Mouse (Mus musculus) embryonic stem cell, embryonic (primary cell): ENCODE results near the gene Ndufb5.

Experiments
- CTCF ChIA-PET, 4 experiments: fragments of 300-600 bp in 2 of 4; fragments of 350-600 bp in 2 of 4; sonication (Branson Sonifier 250); formaldehyde crosslinking; loops; one replicate each; lab custom pipeline; 2022; ENCODE audit warnings: inconsistent platforms in 2 of 4; lab: Charles Lee
- POLR2A ChIA-PET, 4 experiments: fragments of 300-600 bp in 2 of 4; fragments of 350-600 bp in 2 of 4; sonication (Branson Sonifier 250); formaldehyde crosslinking; loops; one replicate each; lab custom pipeline; 2022; ENCODE audit warnings: antibody characterized with exemption in 4 of 4, inconsistent platforms in 1 of 4; lab: Charles Lee

Ndufb5 gene

DNA sequence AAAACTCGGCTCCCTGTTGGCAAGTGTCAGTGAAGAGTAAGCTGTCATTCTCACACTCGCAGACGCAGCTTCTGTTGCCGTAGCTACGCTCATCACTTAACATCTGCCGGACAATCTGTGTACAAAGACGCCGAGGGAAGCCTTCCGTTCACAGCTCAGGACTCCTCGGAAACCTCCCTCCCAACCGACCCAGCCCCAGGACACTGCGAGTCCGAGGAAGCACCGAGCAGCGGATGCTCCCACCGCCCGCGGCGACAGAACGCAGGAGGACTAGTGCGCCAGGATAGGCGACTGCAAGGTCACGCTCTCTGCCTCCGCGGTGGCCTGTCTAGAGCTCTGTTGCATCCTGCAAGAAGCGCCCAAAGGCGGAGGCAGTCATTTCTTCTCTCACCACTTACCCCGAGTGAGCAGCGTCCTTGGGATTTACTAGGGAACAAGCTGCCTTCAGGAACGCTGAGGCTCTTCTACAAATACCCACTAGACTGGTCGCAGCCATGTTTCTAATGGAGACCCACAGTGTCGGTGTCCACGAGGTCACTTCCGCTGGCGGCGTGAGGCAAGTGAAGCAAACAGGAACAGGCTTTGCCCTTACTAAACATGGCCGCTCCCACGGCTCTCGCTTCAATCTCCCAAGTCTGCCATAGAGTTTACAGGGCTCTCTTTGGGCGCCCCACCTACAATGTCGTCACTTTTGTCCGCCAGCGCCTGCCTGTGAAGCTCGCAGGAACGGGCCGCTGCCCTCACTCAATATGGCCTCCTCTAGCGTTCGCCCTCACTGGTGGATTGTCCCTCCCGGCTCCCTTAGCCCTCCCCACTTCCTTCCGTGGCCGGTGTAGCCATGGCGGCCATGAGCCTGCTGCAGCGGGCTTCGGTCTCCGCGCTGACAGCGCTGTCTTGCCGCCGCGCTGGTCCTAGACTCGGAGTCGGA is at the start of gene Ndufb5:
TSS of gene Ndufb5 (plus strand) at position 747 of the 928 bp plus-strand sequence.
- CTCF ChIA-PET, result interaction anchor here in 1 of 4 experiments (1.2 kb wide), 2 partner anchors 9 to 403 kb away, joined by 3 read pairs; no protein-coding TSS in a partner anchor

DNA sequence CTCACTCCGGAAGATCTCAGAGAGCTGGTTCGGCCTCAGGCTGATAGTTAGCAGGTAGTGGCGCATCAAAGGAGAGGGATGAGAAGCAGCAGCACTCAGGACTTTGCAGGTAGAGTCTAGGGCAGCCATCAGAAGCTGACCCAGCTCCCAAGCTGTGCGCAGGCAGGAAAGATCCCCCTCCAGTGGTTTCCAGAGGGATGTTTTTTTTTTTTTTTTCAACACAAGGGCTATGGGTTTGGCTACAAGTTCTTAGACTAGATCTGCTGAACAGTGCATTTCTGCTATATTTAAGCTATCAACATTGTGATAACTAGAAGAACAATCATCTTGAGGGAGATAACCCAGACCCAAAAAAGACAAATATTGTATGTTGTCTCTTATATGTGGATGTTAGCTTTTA is 49.6 kb upstream of the Ndufb5 start:
- ChIA-PET POLR2A (interaction anchor here in 1 of 4 experiments (0.7 to 1.3 kb wide), 4 partner anchors 13 to 77 kb away, joined by 3 to 4 read pairs (median 4); no protein-coding TSS in a partner anchor), CTCF (interaction anchor here in 3 of 4 experiments (0.5 to 0.9 kb wide), 6 partner anchors 15 to 353 kb away, joined by 3 to 13 read pairs (median 4); no protein-coding TSS in a partner anchor)

More for the DNA sequence above, at the start of gene Ndufb5:
- POLR2A ChIA-PET, result interaction anchor here (0.5 to 11.2 kb wide), 62 partner anchors 8 to 1063 kb away, joined by 3 to 111 read pairs (median 5); partner anchors contain the start of genes Usp13 (in 3 of the 4), Actl6a (in 2 of the 4), Mfn1 (in 2 of the 4) and Gnb4 (in 1 of the 4)

DNA sequence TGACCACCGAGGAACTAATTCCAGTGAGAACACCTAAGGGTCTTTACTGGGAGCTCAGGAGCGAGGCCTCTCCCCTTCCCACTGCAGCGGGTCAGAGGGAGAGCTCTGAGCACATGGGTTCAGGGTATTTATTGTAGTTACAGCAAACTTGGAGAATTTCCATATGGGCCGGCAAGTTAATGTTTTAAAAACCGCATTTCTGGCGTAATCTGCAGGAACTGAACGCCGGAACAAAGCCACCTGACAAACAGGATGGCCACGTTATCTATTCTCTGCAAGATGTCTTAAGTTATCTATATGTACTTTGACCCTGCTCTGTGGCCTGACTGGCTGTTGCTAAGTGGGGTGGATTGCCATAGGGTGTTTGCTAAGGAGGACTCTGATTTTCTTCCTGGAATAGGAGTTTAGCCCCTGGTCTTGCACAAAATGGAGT is 47.2 kb upstream of the Ndufb5 start:
- ChIA-PET POLR2A (no interaction called here), CTCF (no interaction called here)

DNA sequence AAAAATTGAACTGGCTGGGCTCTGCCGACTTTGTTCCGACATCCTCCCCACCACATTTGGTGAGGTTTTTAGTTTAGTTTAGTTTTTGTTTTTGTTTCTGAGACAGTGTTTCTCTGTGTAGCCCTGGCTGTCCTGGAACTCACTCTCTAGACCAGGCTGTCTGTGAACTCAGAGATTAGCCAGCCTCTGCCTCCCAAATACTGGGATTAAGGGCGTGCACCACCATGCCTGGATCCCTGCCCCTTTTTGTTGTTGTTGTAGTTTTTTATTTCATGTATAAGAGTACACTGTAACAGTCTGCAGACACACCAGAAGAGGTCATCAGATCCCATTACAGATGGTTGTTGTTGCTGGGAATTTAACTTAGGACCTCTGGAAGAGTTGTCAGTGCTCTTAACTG is 46.8 kb upstream of the Ndufb5 start:
- ChIA-PET POLR2A (no interaction called here), CTCF (no interaction called here)

DNA sequence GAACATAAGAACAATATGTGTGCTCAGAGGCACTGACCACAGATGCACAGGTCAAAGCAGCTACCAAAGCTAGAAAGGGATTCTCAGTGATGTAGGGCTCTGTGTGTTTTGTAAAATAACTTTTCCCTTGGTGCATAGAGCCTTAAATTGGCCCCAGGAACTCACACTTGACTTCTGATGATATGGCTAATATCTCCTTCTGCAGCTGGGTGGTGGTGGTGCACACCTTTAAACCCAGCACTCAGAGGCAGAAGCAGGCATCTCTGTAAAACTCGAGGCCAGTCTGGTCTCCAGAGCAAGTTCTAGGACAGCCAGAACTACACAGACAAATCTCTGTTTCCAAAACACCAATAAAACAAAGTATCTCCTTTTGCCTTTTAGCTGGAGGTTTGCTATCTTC is 45.9 kb upstream of the Ndufb5 start:
- POLR2A ChIA-PET, result interaction anchor here in 1 of 4 experiments (0.6 kb wide), 1 partner anchor 160 kb away, joined by 3 read pairs; no protein-coding TSS in a partner anchor
- CTCF ChIA-PET, result no interaction called here

DNA sequence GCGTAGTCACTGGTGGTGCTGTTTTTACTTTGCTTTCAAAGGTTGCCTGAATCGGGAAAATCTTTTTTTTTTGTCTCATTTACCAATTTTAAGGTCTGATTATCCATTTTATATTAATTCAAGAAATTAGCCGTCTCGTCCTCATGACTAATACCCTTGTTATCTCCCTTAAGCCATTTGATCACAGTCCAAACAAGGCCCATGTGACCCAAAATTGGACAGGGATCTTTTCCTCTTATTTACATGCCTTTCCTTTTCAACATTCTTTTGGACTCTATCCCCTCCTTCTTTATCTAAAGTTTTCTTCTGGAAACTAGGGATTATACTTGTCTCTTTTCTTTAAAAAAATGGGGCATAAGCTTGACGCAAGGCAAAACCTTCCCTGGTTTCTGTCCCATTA is 44.9 kb upstream of the Ndufb5 start:
- ChIA-PET POLR2A (no interaction called here), CTCF (no interaction called here)

DNA sequence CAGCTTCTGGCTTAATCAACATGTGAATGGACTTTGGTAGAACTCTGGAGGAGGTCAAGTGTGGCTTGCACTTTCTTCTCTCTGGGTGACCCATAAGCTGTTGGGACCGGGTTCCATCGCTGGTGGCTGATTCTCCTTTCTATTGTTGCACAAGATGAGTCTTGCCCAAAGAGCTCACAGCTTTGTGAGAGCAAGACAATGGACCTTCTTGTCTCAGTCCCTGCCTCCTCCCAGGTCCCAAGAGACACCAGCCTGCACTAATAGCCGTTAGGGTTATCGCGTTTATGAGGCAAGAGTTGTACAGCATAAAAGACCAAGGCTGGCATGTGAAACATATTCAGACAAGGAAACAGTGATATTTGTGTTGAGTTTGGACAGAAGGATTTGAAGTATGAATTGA is 42.6 kb upstream of the Ndufb5 start:
- CTCF ChIA-PET, result interaction anchor here in 2 of 4 experiments (0.5 to 1.1 kb wide), 4 partner anchors 8 to 361 kb away, joined by 3 to 5 read pairs (median 4); no protein-coding TSS in a partner anchor
- POLR2A ChIA-PET, result interaction anchor here in 2 of 4 experiments (0.6 to 1.4 kb wide), 8 partner anchors 12 to 360 kb away, joined by 3 to 10 read pairs (median 3); partner anchors contain the start of genes Actl6a (in 1 of the 2), Mrpl47 (in 1 of the 2) and Ndufb5 (in 1 of the 2)

DNA sequence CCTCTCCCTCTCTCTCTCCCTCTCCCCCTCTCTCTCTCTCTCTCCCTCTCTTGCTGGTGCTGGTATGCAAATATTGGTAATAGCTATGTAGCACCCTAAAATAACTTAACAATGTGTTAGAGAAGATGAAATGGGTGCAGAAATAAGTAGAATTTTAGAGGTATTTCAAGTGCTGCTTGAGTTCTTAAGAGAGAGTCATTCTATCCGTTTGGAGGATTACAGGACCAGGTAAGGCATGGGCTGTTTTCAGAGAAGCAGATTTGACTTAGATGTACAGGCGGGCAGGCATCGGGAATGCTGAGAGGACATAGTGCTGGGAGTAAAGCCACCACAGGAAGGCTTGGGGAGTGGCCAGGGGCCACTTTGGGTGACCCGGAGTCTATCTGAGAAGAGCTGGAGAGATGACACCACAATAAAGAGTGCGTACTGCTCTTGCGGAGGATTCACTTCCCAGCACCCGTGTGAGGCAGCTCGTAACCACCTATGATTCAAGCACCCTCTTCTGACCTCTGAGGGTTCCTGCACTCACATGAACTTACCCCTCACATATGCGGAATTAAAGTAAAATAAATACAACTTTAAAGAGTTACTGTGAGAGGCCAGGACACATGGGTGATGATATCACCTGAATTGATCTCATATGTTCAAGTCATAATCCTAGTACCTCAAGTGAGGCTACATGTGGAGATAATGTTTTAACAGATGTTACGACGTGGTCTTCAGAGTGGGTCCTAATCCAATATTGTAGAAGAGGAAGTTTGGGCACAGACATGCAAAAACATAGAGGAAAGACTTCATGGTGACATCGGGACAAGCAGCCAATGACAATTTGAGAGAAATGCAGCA is 41.8 kb upstream of the Ndufb5 start:
- ChIA-PET POLR2A (interaction anchor here in 2 of 4 experiments (0.6 to 1.4 kb wide), 8 partner anchors 9 to 361 kb away, joined by 3 to 10 read pairs (median 3); partner anchors contain the start of genes Actl6a (in 1 of the 2), Mrpl47 (in 1 of the 2) and Ndufb5 (in 1 of the 2)), CTCF (interaction anchor here in 2 of 4 experiments (0.9 to 1.1 kb wide), 3 partner anchors 83 to 362 kb away, joined by 3 to 4 read pairs (median 3); no protein-coding TSS in a partner anchor)

DNA sequence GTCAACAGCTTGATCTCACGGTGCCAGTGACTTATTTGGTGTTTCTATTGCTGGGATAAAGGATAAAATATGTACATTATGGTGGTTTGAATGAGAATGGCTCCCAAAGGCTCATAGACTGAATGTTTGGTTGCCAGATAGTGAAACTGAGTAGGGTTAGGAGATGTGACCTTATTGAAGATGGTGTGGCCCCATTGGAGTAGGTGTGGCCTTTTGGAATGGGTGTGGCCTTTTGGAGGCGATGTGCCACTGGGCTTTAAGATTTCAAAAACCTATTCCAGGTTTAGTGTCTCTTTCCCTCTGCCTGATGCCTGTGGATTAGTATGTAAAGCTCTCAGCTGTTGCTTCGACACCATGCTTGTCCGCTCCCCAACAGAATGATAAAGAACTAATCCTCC is 41.2 kb upstream of the Ndufb5 start:
- ChIA-PET POLR2A (interaction anchor here in 1 of 4 experiments (1.4 kb wide), 1 partner anchor 9 kb away, joined by 3 read pairs; no protein-coding TSS in a partner anchor), CTCF (interaction anchor here in 2 of 4 experiments (0.9 to 1.1 kb wide), 2 partner anchors 84 to 143 kb away, joined by 3 read pairs; no protein-coding TSS in a partner anchor)

DNA sequence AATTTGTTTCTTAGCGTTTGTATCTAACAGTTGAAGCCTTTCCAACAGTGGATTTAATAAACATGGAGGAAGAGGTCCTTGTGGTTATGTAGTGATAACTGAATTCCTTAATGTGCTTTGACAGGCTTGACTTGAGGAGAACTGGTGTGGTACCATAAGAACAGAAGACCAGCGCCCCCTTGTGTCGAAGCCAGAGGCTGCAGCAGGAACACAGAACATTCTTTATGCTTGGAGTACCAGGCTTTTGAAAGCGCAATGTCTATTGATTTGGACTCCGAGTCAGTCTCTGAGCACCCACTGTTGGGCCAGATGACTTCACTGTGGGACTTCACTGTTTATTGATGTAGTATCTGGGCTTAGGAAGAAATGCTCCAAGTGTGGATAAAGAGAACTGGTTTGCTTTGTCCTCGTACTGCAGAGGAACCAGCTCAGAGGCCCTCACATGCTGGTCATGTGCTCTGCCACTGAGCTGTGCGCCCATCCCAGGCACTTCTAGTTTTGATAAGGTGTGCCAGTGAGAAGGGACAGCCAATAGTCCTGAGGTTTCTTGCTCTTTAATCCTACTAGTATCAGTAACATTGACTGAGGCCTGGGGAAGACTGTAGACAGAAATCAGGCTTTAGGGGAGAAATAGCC is 38.4 kb upstream of the Ndufb5 start:
- CTCF ChIA-PET, result interaction anchor here (0.6 to 1.0 kb wide), 7 partner anchors 63 to 318 kb away, joined by 3 to 5 read pairs (median 3); partner anchors contain the start of gene Mfn1 (in 2 of the 4)

DNA sequence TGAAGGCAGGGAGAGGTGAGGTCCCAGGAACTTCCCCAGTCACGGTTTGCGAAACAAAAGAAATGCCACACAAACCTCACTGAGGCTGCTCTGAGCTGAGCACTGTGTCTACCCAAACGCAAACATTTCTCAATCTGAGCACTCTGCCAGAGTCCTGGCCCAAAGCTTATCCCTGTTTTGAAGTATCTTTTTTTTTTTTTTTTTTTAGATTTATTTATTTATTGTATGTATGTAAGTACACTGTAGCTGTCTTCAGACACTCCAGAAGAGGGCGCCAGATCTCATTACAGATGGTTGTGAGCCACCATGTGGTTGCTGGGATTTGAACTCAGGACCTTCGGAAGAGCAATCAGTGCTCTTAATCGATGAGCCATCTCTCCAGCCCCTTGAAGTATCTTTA is 32.8 kb upstream of the Ndufb5 start:
- CTCF ChIA-PET, result interaction anchor here in 3 of 4 experiments (0.6 to 0.9 kb wide), 6 partner anchors 10 to 380 kb away, joined by 3 to 6 read pairs (median 4); no protein-coding TSS in a partner anchor

More for the DNA sequence above, 38.4 kb upstream of the Ndufb5 start:
- POLR2A ChIA-PET, result interaction anchor here in 2 of 4 experiments (0.7 to 1.4 kb wide), 3 partner anchors 86 to 87 kb away, joined by 3 read pairs; no protein-coding TSS in a partner anchor

DNA sequence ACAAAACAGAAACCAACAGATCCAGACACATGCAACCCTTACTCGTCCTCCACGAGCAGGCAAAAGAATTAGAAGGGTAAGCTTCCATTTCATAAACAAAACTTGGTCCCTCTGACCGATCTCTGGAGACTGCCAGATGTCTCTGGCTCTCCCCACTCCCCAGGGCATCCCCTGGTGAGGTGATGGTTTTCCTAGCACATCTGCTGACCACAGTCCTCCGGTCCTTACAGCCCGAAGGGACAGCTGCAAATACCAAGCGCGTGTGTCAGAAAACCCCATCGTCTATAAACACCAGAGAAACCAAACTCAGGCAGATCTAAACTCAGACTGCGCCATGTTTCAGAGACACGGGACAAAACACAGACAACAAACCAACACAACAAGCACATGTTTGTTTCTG is 32.2 kb upstream of the Ndufb5 start:
- ChIA-PET POLR2A (interaction anchor here (0.6 to 5.5 kb wide), 11 partner anchors 9 to 1502 kb away, joined by 3 to 39 read pairs (median 4); partner anchors contain the start of genes Mrpl47 (in 1 of the 4) and Ndufb5 (in 1 of the 4)), CTCF (interaction anchor here in 2 of 4 experiments (0.6 to 0.9 kb wide), 3 partner anchors 18 to 381 kb away, joined by 3 to 4 read pairs (median 4); no protein-coding TSS in a partner anchor)

More for the DNA sequence above, 32.8 kb upstream of the Ndufb5 start:
- POLR2A ChIA-PET, result interaction anchor here (0.6 to 5.5 kb wide), 13 partner anchors 9 to 1976 kb away, joined by 3 to 39 read pairs (median 4); partner anchors contain the start of genes Mrpl47 (in 1 of the 4) and Ndufb5 (in 1 of the 4)

DNA sequence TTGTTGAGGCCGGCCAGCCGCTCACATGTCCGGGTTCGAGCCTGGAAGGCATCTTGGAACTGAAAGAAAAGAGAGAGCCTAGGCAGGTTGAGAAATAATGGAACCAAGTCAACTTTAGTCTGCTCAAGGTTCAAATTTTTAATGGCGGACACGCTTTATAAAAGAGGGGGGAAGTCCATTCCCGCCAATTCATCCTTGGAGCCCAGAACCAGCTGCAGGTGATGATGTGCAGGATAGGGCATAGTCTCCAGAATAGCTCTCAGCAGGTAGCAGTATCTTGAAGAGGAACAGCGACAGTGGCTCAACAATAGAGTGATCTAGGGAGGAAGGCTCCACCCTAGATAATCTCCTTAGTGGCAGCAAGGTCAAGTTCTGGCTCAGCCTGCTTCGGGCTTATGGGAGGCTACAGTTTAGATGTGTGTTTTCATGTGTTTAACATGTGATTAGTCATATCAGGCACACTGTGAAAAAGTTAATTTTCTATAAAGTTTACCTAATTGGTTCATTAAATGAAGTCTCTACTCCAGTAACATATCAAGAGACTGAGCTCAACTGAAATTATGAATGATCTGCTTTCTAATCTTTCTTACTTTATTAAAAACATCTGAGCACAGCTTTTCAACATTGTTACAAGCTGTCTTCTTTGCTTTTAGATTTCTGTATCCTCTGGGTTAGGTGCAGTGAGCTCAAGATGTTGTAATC is 31.0 kb upstream of the Ndufb5 start, which contains the start of gene Actl6a:
TSS of gene Actl6a (plus strand) at position 652 of the 702 bp plus-strand sequence.
- POLR2A ChIA-PET, result interaction anchor here (0.6 to 5.5 kb wide), 28 partner anchors 10 to 325 kb away, joined by 3 to 39 read pairs (median 3); partner anchors contain the start of genes Gnb4 (in 1 of the 4), Mfn1 (in 1 of the 4), Mrpl47 (in 1 of the 4) and Ndufb5 (in 1 of the 4)
- CTCF ChIA-PET, result interaction anchor here in 3 of 4 experiments (0.6 to 0.7 kb wide), 4 partner anchors 104 to 286 kb away, joined by 3 read pairs; no protein-coding TSS in a partner anchor

DNA sequence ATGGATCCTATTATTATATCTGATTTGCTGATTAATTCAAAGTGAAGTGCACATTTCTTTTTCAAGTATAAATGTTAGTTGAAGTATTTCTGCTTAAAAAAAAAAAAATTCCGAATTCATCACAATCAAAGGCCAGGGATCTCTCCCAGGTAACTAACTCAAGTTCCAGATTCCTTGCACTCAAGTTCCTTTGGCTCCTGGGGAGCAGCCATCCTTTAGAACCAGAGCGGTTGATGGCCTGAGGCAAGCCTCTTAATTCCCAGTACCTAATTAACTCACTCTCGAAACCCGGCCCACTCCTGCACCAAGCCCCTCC is 28.8 kb upstream of the Ndufb5 start:
- ChIA-PET POLR2A (interaction anchor here in 3 of 4 experiments (0.5 to 5.5 kb wide), 78 partner anchors 9 to 1328 kb away, joined by 3 to 56 read pairs (median 5); partner anchors contain the start of genes Mrpl47 (in 3 of the 3), Ndufb5 (in 3 of the 3), Gnb4 (in 1 of the 3) and Mfn1 (in 1 of the 3)), CTCF (interaction anchor here in 2 of 4 experiments (0.6 to 1.0 kb wide), 4 partner anchors 311 to 1652 kb away, joined by 3 to 4 read pairs (median 3); no protein-coding TSS in a partner anchor)
